Mouse (Mus musculus) gastrocnemius, postnatal 25 days (tissue): ENCODE measurements around the gene Hexim2. TPM values are rescaled to one million over a fixed set of nuclear protein-coding genes. Genes with fewer than 3 reads are reported as not detected.

Experiments
- DNase-seq: peaks from one replicate; pipeline ENCODE4 v3.0.0; 2022
- long read RNA-seq, 2 experiments: library from polyadenylated mRNA; stranded (forward); transcript quantifications; one replicate each; pipeline ENCODE4 v2.0.0; 2021
- total RNA-seq, 2 experiments: library from RNA; stranded (reverse); gene quantifications; 1 replicate in 1 of 2; 2 replicates in 1 of 2; pipeline ENCODE4 v1.2.3; 2021

Hexim2 gene
- 1 to 10 TPM; 1.0 to 1.9 TPM for total RNA-seq
- long read RNA-seq, experiment 1, partial matches to known transcripts = 0 of 5 reads
- long read RNA-seq, experiment 1, other reads (novel, unspliced or antisense) = 3 of 5 reads
- long read RNA-seq, experiment 2, partial matches to known transcripts = 0 of 2 reads
- long read RNA-seq, experiment 2, other reads (novel, unspliced or antisense) = 2 of 2 reads

GRCm38 (mm10) chr11:103131701-103132575 lies at the start of gene Hexim2:
TSS of gene Hexim2 (plus strand) at chr11:103132429.
- peak; percentile 67 for DNase-seq

DNA sequence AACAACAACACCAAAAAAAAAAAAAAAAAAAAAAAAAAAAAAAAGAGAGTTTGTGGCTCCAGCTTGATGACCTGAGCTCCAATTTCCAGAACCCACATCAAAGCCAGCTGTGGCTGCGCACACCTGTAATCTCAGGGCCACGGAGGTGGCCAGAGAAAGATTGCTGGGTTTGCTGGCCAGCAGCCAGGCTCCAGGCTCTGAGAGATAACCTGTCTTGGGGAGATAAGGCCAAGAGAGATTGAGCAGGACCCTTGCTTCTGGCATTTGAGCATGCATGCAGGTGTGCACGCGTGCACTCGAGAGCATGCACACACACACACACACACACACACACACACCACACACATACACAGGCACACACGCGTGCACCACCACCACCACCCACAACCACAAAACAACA lies 38.9 kb upstream of the Hexim2 start:
- no peak for DNase-seq

DNA sequence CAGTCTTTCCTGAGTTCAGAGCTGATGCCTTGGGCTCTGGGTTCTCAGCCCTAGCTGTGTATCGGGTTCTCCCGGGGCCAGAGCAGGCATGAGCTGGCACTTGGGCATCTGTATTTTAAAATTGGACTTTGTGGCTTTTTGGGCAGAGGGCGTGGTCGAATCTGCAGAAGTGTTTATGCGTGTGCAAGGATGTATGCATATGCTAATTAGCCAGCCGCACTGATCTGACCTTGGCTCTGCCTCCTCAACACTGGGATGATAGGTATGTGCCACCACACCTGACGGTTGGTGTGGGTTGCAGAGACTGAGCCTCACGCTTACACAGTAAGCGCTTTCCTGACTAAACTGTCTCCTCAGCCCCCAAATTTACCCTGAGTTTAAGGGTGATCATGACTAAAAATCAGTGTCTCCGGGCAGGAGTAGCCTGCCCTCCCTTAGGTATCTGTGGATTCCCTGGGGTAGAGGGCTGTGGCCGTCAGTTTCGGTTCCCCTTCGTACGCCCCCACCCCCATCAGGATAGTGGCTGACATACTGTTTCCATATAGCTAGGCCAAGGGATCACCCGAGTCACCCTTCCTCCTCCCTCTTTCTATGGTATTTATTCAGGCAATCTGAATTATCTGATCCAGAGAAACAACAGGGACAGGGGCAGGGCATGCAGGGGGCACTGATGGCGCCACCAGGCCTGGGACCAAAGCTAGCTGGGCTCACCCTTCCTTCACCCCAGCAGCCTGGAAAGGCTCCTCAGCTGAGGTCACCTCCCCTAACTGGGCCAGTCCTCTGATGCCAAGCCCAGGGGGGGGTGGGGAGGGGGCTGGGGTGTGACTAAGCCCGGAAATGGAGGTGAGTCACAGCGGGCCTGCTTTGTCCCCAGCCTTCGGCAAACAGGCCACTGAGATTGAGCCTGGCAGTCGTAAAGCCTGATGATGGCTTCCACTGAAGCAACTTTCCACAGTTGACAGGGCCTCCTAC lies 38.1 kb upstream of the Hexim2 start:
- DNase-seq = peak; percentile 60

- DNase-seq = no peak
Observed at GRCm38 (mm10) chr11:103095107-103095670, 37.0 kb upstream of the Hexim2 start.

DNA sequence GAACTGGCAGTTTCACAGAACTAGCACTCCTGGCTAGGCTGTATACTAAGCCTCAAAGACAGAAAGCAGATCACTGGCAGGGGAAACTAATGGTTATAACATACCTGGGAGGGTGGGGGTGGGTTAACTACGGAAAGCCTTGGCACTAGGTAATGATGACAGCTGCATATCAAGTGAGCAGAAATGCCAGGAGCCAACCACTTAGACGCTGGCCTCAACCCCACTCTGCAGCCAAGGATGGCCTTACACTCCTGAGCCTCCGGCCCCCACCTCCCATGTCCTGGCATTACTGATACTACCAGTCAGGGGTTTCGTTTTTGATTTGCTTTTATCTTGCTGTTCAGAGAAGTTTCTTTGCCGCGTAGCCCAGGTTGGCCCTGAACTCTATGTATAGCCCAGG lies 36.4 kb upstream of the Hexim2 start:
- no peak for DNase-seq

DNA sequence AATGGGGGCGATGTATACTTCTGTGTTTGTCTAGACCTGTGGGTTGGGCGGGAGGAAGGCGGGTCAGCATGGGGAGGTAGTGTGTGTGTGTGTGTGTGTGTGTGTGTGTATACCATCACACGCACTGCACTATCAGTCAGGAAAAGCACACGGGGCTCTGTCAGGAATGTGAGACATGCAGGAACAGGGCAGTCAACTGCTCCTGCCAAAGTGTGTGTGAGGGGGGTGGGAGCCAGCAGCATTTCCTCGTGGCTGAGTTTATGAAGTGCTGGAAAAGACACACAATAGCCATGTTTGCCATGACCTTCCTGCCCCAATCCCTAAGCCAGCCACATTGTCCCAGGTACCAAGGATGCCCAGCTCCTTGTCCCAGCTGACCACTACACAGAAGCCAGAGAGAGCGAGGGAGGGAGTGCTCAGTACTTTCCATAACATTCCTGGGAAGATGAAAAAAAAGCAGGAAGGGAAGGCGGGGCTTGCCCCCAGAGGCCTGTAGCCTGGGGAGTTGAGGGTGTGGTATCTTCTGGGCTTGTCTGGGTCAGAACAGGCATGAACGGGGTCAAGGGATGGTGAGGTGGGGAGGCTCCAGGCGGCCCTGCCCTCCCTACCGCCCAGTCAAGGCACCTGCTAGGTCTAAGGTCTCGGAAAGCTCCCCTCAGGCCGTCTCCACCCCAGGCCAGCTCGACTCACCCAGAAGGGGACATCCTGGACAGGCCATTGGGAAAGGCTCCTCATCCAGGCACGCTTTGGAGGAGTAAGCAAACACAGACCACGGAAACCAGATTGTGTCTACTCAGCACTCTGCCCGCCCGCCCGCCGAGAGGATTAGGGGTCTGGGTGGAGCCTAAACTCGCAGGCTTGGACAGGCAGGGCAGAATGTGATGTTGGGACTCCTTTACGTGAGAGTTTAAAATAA lies 35.0 kb upstream of the Hexim2 start:
- no peak for DNase-seq

- DNase-seq = peak; percentile 35
Observed at GRCm38 (mm10) chr11:103098531-103099190, 33.6 kb upstream of the Hexim2 start.

DNA sequence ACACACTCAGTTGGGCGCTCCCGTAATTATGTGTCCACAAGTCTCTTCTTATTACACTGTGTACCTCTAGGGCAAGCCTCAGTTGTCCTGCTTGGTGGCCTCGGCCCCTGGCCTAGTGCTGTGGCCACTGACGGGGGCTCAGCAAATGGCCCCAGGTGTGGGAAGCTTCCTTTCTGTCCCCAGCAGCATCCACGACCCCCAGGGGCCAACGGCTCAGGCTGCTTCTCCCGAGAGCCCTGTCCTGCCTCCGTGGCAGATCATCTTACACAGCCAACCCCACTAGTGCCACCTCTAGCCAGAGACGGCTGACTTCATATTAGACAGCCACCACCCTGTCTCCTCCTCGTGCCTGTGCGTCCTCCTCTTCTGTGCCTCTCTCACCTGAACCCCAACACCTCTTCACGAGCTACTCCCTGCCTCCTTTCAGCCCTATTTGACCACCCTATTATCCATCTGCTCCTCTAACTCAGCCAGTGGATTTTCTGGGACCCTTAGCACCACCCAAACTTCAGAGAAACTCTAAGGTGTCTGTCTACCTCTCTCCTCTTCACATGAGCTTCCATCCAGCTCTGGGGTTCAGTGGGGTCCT lies 32.8 kb upstream of the Hexim2 start:
- DNase-seq = peak; percentile 19

DNA sequence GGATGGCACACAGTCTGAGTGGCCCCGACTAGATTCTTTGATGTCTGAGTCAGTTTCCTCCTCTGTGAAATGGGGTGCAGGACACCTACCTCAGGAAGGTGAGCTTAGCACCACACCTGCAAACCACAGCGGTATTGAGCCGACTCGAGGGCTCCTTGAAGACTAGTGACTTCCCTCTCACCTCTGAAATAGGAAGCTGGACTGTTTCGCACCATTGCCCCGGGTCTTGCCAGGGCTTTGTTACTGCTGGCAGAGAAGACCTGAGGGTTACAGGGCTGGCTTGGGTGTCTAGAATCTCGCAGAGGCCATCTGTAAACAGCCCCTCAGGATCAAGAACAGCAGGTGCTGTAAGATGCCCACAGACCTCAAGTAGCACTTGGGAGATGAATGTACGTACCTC lies 31.9 kb upstream of the Hexim2 start:
- peak; percentile 5 for DNase-seq

DNA sequence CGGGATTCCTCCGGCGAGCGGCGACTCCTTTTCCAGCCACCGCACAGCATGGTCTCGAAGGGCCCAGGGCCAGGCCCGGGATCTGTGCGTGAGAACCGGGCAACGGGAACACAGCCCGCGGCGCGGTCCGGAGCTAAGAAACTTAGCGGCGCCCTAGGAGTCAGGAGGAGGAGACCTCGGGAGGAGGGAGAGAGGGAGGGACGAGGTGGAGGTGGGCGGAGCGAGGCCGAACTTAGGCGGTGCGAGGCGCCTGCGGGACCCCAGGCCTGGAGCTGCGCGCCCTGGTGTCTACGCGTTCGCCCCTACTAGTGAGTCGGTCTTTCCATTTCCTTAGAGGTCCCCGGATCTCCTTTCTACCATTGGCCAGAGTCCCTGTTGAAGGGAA lies 30.8 kb upstream of the Hexim2 start, which contains the start of the genes Plcd3 and Acbd4:
Gene Plcd3 (minus strand): TSS at position 178 of the 385 bp plus-strand sequence.
Gene Acbd4 (plus strand): TSS at position 202 of the 385 bp plus-strand sequence.
- DNase-seq = peak; percentile 87

DNA sequence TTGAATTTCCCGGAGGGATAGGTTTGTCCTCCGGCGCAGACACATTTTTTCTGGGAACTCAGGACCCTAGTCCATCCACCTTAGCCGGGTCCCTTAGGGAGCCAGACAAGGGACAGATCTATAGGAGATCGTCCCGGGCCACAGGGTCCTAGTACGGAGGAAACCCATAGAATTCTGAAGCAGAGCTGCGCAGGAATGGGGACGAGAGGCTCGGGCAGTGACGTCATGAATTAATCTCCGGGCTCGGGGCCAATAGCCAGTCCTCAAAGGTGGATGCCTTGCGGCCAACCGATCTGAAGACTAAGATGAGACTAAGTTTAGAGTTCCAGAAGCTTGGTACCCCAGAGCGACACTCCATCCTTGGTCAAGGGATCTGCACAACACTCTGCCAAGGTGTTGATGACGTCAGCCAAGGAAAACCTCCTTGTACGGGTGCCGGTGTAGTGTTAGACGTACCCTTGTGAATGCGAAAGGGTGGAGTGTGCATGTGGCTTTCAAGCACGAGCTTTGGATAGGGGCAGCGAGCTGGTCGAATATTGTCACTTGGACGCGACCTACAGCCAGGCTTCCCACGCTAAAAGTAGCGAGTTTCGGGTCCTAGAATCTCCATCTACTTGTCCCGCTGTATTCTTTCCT lies 30.2 kb upstream of the Hexim2 start:
- DNase-seq = peak; percentile 63

GRCm38 (mm10) chr11:103102725-103103349 lies 29.4 kb upstream of the Hexim2 start:
- DNase-seq = peak; percentile 97

GRCm38 (mm10) chr11:103103621-103104020 lies 28.6 kb upstream of the Hexim2 start:
- DNase-seq = no peak

- DNase-seq = no peak
Observed at GRCm38 (mm10) chr11:103104469-103104868, 27.8 kb upstream of the Hexim2 start.

GRCm38 (mm10) chr11:103105180-103105725 lies 27.0 kb upstream of the Hexim2 start:
- no peak for DNase-seq

- DNase-seq = no peak
Observed at GRCm38 (mm10) chr11:103105810-103106209, 26.4 kb upstream of the Hexim2 start.

DNA sequence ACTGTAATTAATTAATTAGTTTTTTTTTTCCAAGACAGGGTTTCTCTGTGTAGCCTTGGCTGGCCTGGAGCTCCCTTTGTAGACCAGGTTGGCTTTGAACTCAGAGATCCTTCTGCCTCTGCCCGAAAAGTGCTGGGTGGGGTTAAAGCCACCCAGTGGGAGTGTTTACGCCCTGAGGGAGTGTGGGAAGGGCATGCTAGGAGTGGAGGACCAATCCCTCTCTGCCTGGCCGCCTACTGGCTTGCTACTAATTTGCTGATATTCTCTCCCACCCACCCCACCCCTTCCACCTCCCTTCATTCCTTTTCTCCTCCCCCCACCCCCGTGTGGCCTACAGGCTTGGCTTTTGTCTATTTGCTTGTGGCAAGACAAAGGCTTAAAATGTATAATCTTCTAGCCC lies 25.8 kb upstream of the Hexim2 start:
- no peak for DNase-seq

DNA sequence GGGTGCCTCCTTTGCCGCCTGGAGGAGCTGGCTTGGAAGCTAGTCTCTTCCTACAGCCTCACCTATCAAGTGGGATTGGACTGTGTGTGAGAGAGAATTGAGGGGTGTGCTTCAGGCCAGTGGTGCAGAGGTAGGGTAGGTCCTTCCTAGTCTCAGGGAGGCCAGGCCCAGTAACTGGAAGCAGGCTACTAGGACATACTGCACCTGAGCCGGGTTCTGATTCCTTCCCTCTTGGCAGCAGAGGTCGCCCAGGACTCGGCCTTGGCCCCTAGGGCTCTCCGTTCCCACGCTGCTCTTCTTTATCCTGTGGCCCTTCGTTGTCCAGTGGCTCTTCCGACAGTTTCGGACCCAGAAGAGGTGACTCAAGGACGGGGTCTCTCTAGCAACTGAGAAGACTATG lies 20.9 kb upstream of the Hexim2 start:
- DNase-seq = peak; percentile 38
